Mouse (Mus musculus) thymus, postnatal 14 days (tissue): ENCODE data around the gene Gpr39.
"Not testable (repeated sequence)": the region's sequence is repeated elsewhere in the genome, so short reads cannot be mapped to it uniquely, and the experiment has no call there.

ENCODE experiments used
- DNase-seq: peaks from one replicate; pipeline ENCODE4 v3.0.0; 2021

Gpr39 gene

GRCm38 (mm10) chr1:125676790-125677273, at the start of gene Gpr39:
TSS of gene Gpr39 (plus strand) at chr1:125676995.
- no peak for DNase-seq

GRCm38 (mm10) chr1:125639501-125640253, 37.1 kb upstream of the Gpr39 start:
- DNase-seq = no peak

- DNase-seq = no peak
These were observed 33.2 kb upstream of the Gpr39 start for GRCm38 (mm10) chr1:125643643-125644042.

- not testable (repeated sequence) for DNase-seq
These were observed 30.0 kb upstream of the Gpr39 start for GRCm38 (mm10) chr1:125646816-125647215.

GRCm38 (mm10) chr1:125648011-125648410, 28.8 kb upstream of the Gpr39 start:
- DNase-seq = no peak

GRCm38 (mm10) chr1:125649056-125649455, 27.7 kb upstream of the Gpr39 start:
- no peak for DNase-seq

- no peak for DNase-seq
These were observed 23.8 kb upstream of the Gpr39 start for GRCm38 (mm10) chr1:125652836-125653594.

GRCm38 (mm10) chr1:125657416-125657815, 19.4 kb upstream of the Gpr39 start:
- DNase-seq = no peak

GRCm38 (mm10) chr1:125660151-125660550, 16.6 kb upstream of the Gpr39 start:
- DNase-seq = no peak

- no peak for DNase-seq
These were observed 15.9 kb upstream of the Gpr39 start for GRCm38 (mm10) chr1:125660901-125661300.

GRCm38 (mm10) chr1:125662058-125662457, 14.7 kb upstream of the Gpr39 start:
- no peak for DNase-seq

- no peak for DNase-seq
These were observed 14.1 kb upstream of the Gpr39 start for GRCm38 (mm10) chr1:125662660-125663059.

- no peak for DNase-seq
These were observed 13.7 kb upstream of the Gpr39 start for GRCm38 (mm10) chr1:125663104-125663503.

GRCm38 (mm10) chr1:125665127-125665637, 11.6 kb upstream of the Gpr39 start:
- no peak for DNase-seq

GRCm38 (mm10) chr1:125669035-125669434, 7.8 kb upstream of the Gpr39 start:
- no peak for DNase-seq

GRCm38 (mm10) chr1:125675186-125675585, 1.6 kb upstream of the Gpr39 start:
- no peak for DNase-seq

GRCm38 (mm10) chr1:125677286-125677685, 491 bp downstream of the Gpr39 start:
- no peak for DNase-seq

- no peak for DNase-seq
These were observed 2.8 kb downstream of the Gpr39 start for GRCm38 (mm10) chr1:125679522-125680077.

GRCm38 (mm10) chr1:125684423-125684822, 7.6 kb downstream of the Gpr39 start:
- no peak for DNase-seq

- DNase-seq = no peak
These were observed 8.5 kb downstream of the Gpr39 start for GRCm38 (mm10) chr1:125685304-125685703.

- no peak for DNase-seq
These were observed 11.1 kb downstream of the Gpr39 start for GRCm38 (mm10) chr1:125687701-125688420.

- DNase-seq = no peak
These were observed 16.7 kb downstream of the Gpr39 start for GRCm38 (mm10) chr1:125693541-125693940.

GRCm38 (mm10) chr1:125694338-125694737, 17.5 kb downstream of the Gpr39 start:
- DNase-seq = no peak
